In the genomic region with DNA sequence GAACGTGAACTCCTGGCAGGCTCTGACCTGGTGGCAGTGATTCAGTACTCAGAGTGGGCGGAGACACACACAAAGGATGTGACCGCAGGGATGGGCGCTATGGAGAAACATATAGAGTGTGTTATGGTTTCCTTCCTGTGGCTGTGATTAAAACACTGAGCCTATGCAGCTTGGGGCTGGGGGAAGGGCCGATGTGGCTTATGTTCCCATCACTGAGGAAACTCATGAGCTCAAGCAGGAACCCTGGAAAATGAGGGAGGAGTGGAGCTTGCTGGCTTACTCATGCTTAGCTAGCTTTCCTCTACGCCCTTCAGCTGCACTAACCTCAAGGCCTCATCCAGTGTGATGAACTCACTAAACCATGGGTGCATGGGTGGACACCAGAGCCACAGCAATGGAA, we compare ENCODE assay signal across 16 mouse cellular contexts. TPM values are rescaled to one million over a fixed set of nuclear protein-coding genes. Genes with fewer than 3 reads are reported as not detected.
DNase-seq lines count a peak whose midpoint lies in the region; ATAC-seq and TF ChIP-seq lines count a peak whose summit lies in the region.
"Had no signal": no experiment of that assay in that cellular context is flagged by ENCODE, and none has a peak within 500 bp of the region (broad histone marks: within the 10 kb centered on the region; RNA-seq: fewer than 3 reads in every experiment).

No protein-coding gene starts in this region.

- H3K9ac ChIP-seq in hindbrain, embryonic 16.5 days (ENCODE audit: low read depth, low read length) = no peak overlapping the region
- H3K9ac ChIP-seq in liver, postnatal 0 days (replicated peaks) = no peak overlapping the region
- no peak overlapping the region for H3K9ac ChIP-seq in intestine, embryonic 16.5 days (ENCODE audit: low read depth, low read length)
- H3K9ac ChIP-seq: hindbrain, embryonic 13.5 days; limb, embryonic 13.5 days; midbrain, embryonic 12.5 days; neural tube, embryonic 13.5 days had no signal

- H3K27me3 ChIP-seq in hindbrain, embryonic 16.5 days (replicated peaks; ENCODE audit: control insufficient read depth, insufficient read depth, low read length) = no peaks in the 10 kb centered on the region
- H3K27me3 ChIP-seq in hindbrain, embryonic 10.5 days (ENCODE audit: insufficient read depth, poor library complexity, severe bottlenecking) = no peaks in the 10 kb centered on the region
- H3K27me3 ChIP-seq in liver, postnatal 0 days (ENCODE audit: insufficient read depth, low read length) = no peaks in the 10 kb centered on the region
- no peaks in the 10 kb centered on the region for H3K27me3 ChIP-seq in intestine, embryonic 16.5 days (replicated peaks; ENCODE audit: control insufficient read depth, insufficient read depth, low read length)
- H3K27me3 ChIP-seq: hindbrain, embryonic 13.5 days; limb, embryonic 13.5 days; midbrain, embryonic 12.5 days; neural tube, embryonic 13.5 days had no signal

- H3K27ac ChIP-seq in hindbrain, embryonic 16.5 days (ENCODE audit: low read depth, low read length) = no peak overlapping the region
- no peak overlapping the region for H3K27ac ChIP-seq in hindbrain, embryonic 10.5 days
- no peak overlapping the region for H3K27ac ChIP-seq in liver, postnatal 0 days (ENCODE audit: low read depth)
- no peak overlapping the region for H3K27ac ChIP-seq in intestine, embryonic 16.5 days (ENCODE audit: low read length)
- H3K27ac ChIP-seq: hindbrain, embryonic 13.5 days; limb, embryonic 13.5 days; midbrain, embryonic 12.5 days; neural tube, embryonic 13.5 days had no signal

- no peak for DNase-seq in hindbrain, embryonic 10.5 days (ENCODE audit: low spot score)
- peak; percentile 20 for DNase-seq in CD4-positive, CD25-positive, alpha-beta regulatory T cell, adult 2 months (ENCODE audit: low read depth, low spot score)
- DNase-seq in adrenal gland, postnatal 14 days = peak; percentile 55
- peak; percentile 36 for DNase-seq in liver, postnatal 0 days
- no peak for DNase-seq in thymus, postnatal 14 days
- DNase-seq in heart, adult 18-20 months = no peak
- DNase-seq: heart, adult 11 months; kidney, postnatal 10 days; right cerebral cortex, adult 18-20 months; thymus, postnatal 36 days had no signal

- ATAC-seq in hindbrain, embryonic 16.5 days = 0 out of 2 replicates have a peak, but pooled peaks have one; percentile 7
- ATAC-seq in liver, postnatal 0 days = peak; percentile 65
- no peak for ATAC-seq in intestine, embryonic 16.5 days

- no peak for TF ChIP-seq CTCF in liver, postnatal 0 days (IDR thresholded peaks at IDR 0.05; ENCODE audit: low read depth)

- H3K4me1 ChIP-seq in hindbrain, embryonic 16.5 days (ENCODE audit: control insufficient read depth, insufficient read depth, low read depth, low read length) = no peaks in the 10 kb centered on the region
- peaks cover 15% of the 10 kb centered on the region for H3K4me1 ChIP-seq in hindbrain, embryonic 10.5 days (replicated peaks)
- peaks cover 6% of the 10 kb centered on the region; the same call in 1 of the 2 replicates for H3K4me1 ChIP-seq in liver, postnatal 0 days (ENCODE audit: insufficient read depth)
- peaks cover 6% of the 10 kb centered on the region; the same call in 1 of the 2 replicates for H3K4me1 ChIP-seq in intestine, embryonic 16.5 days (ENCODE audit: control insufficient read depth, insufficient read depth, low read length)
- H3K4me1 ChIP-seq: hindbrain, embryonic 13.5 days; midbrain, embryonic 12.5 days; neural tube, embryonic 13.5 days had no signal

- 79% methylated on average over 6 of the region's 6 CpGs for WGBS in hindbrain, embryonic 16.5 days
- WGBS in hindbrain, embryonic 10.5 days = 87% methylated on average over 6 of the region's 6 CpGs
- 67% methylated on average over 6 of the region's 6 CpGs for WGBS in liver, postnatal 0 days (ENCODE audit: insufficient replicate concordance)
- WGBS in intestine, embryonic 16.5 days = 88% methylated on average over 6 of the region's 6 CpGs

- H3K4me3 ChIP-seq in hindbrain, embryonic 16.5 days (ENCODE audit: low read length) = no peak overlapping the region
- H3K4me3 ChIP-seq in hindbrain, embryonic 10.5 days = no peak overlapping the region
- H3K4me3 ChIP-seq in liver, postnatal 0 days (ENCODE audit: low read depth, low read length) = no peak overlapping the region
- H3K4me3 ChIP-seq in intestine, embryonic 16.5 days (ENCODE audit: low read length) = no peak overlapping the region
- H3K4me3 ChIP-seq: hindbrain, embryonic 13.5 days; limb, embryonic 13.5 days; midbrain, embryonic 12.5 days; neural tube, embryonic 13.5 days had no signal

- no peaks in the 10 kb centered on the region for H3K36me3 ChIP-seq in hindbrain, embryonic 16.5 days (ENCODE audit: control insufficient read depth, insufficient read depth, low read length)
- no peaks in the 10 kb centered on the region for H3K36me3 ChIP-seq in hindbrain, embryonic 10.5 days
- peaks cover 12% of the 10 kb centered on the region for H3K36me3 ChIP-seq in liver, postnatal 0 days (replicated peaks; ENCODE audit: insufficient read depth, low read length)
- H3K36me3 ChIP-seq in intestine, embryonic 16.5 days (ENCODE audit: control insufficient read depth, insufficient read depth, low read length) = no peaks in the 10 kb centered on the region; the same call in 1 of the 2 replicates
- H3K36me3 ChIP-seq: hindbrain, embryonic 13.5 days; midbrain, embryonic 12.5 days; neural tube, embryonic 13.5 days had no signal

- no peak for TF ChIP-seq EP300 in liver, postnatal 0 days (IDR thresholded peaks at IDR 0.05; ENCODE audit: low read depth)

- no peaks in the 10 kb centered on the region for H3K9me3 ChIP-seq in hindbrain, embryonic 16.5 days (ENCODE audit: control insufficient read depth, low read length)
- no peaks in the 10 kb centered on the region for H3K9me3 ChIP-seq in hindbrain, embryonic 10.5 days
- no peaks in the 10 kb centered on the region for H3K9me3 ChIP-seq in liver, postnatal 0 days (ENCODE audit: low read length)
- no peaks in the 10 kb centered on the region for H3K9me3 ChIP-seq in intestine, embryonic 16.5 days (ENCODE audit: control insufficient read depth, low read length)
- H3K9me3 ChIP-seq: hindbrain, embryonic 13.5 days; limb, embryonic 13.5 days; midbrain, embryonic 12.5 days; neural tube, embryonic 13.5 days had no signal

- no peak overlapping the region for H3K4me2 ChIP-seq in hindbrain, embryonic 16.5 days (ENCODE audit: low read length)
- no peak overlapping the region for H3K4me2 ChIP-seq in liver, postnatal 0 days (ENCODE audit: low read depth, low read length)
- H3K4me2 ChIP-seq in intestine, embryonic 16.5 days (ENCODE audit: low read depth, low read length) = no peak overlapping the region
- H3K4me2 ChIP-seq: hindbrain, embryonic 13.5 days; limb, embryonic 13.5 days; midbrain, embryonic 12.5 days; neural tube, embryonic 13.5 days had no signal

RNA-seq across cellular contexts. Expression of a gene that starts 28.6 kb away (rescaled TPM):
- 59.1 and 60.9 TPM in 2 replicates for polyA plus RNA-seq in hindbrain, embryonic 16.5 days (2015; fragmentation: Nextera tagmentation; extraction: Ambion mirVana)
- polyA plus RNA-seq in hindbrain, embryonic 10.5 days (2016; fragmentation: Nextera tagmentation; extraction: Ambion mirVana) = 49.7 and 52.1 TPM in 2 replicates
- total RNA-seq in adrenal gland, postnatal 14 days (2021) = 100 and 106 TPM in 2 replicates
- 87.5 and 93.7 TPM in 2 replicates for polyA plus RNA-seq in liver, postnatal 0 days (2015; fragmentation: Nextera tagmentation; extraction: Ambion mirVana)
- polyA plus RNA-seq in intestine, embryonic 16.5 days (2015; fragmentation: Nextera tagmentation; extraction: Ambion mirVana) = 106 and 108 TPM in 2 replicates
- total RNA-seq in heart, adult 18-20 months (2021) = 10 to 100 TPM; 34.3 to 36.7 TPM

RNA-seq across cellular contexts. Expression of a gene that starts 28.7 kb away (rescaled TPM):
- 10.1 and 11.1 TPM in 2 replicates for polyA plus RNA-seq in hindbrain, embryonic 16.5 days (2015; fragmentation: Nextera tagmentation; extraction: Ambion mirVana)
- polyA plus RNA-seq in hindbrain, embryonic 10.5 days (2016; fragmentation: Nextera tagmentation; extraction: Ambion mirVana) = 7.2 and 7.7 TPM in 2 replicates
- total RNA-seq in adrenal gland, postnatal 14 days (2021) = 8.8 and 13.6 TPM in 2 replicates
- 10.9 and 12.6 TPM in 2 replicates for polyA plus RNA-seq in liver, postnatal 0 days (2015; fragmentation: Nextera tagmentation; extraction: Ambion mirVana)
- 10.2 TPM in 2 replicates for polyA plus RNA-seq in intestine, embryonic 16.5 days (2015; fragmentation: Nextera tagmentation; extraction: Ambion mirVana)
- 1 to 10 TPM; 2.9 to 3.4 TPM for total RNA-seq in heart, adult 18-20 months (2021)

Comparison
In these comparisons a context has a peak if more than half of its experiments do, and no peak if none do; other contexts are left out.
1. DNase-seq: peak in CD4-positive, CD25-positive, alpha-beta regulatory T cell, adult 2 months (single experiment), adrenal gland, postnatal 14 days (single experiment) and liver, postnatal 0 days (single experiment); none in hindbrain, embryonic 10.5 days (single experiment), thymus, postnatal 14 days (single experiment) and heart, adult 18-20 months (0 of 2).